Mouse (Mus musculus): Measurements from ENCODE around the gene Mdm2. TPM values are rescaled to one million over a fixed set of nuclear protein-coding genes. Genes with fewer than 3 reads are reported as not detected.

Mdm2 gene
- total and polyA plus RNA-seq, 3 experiments = 79.8 to 136 (median 112) TPM

DNA sequence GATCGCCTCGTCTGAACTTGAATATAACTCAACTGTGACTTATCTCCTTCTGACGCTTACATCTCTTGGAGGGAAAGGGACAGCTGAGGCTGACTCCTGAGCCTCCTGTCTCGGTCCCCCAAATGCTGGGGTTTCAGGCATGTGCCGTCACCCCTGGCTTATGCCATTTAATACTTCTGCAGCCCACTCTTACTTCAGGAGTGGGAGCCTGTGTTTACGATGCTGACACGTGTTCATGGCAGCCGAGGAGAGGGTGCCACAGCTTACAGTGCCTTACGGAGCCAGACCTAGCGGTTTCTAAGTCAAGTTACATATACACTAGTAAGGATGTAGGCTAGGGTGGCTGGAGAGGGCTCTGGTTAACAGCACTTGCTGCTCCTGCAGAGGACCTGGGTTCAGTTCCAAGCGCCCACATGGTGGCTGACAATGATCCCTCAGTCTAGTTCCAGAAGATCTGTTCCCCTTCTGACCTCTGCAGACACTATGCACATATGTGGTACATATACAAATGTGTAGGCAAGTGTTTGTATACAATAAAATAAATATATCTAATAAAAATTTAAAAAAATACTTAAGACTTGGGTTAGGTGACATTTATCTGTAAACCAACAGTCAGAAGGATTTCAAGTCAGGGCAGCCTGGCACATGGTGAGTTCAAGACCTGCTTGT is 45.4 kb upstream of the Mdm2 start:
- DNase-seq (ENCODE audit: extremely low read depth) = no peak
- Histone ChIP-seq H3K36me3 (replicated peaks in 1 of 2; ENCODE audit: control insufficient read depth in 1 of 2, insufficient read depth in 1 of 2, low read length in 1 of 2) (peaks cover 66 to 90% of the 10 kb centered on the region in 2 experiments), H3K9me3 (replicated peaks; ENCODE audit: low read length) (peaks cover 12% of the 10 kb centered on the region), H3K9ac (ENCODE audit: insufficient read depth, low read depth) (no peak overlapping the region), H3K79me2 (replicated peaks; ENCODE audit: control insufficient read depth, extremely low read depth, insufficient read depth, poor library complexity, severe bottlenecking) (no peaks in the 10 kb centered on the region), H3K27me3 (replicated peaks) (no peaks in the 10 kb centered on the region), H3K4me3 (replicated peaks in 1 of 3; ENCODE audit: low read depth in 2 of 3, low read length in 2 of 3, poor library complexity in 1 of 3) (no peak overlapping the region), H3K4me1 (ENCODE audit: control insufficient read depth in 1 of 2, insufficient read depth in 2 of 2) (no peaks in the 10 kb centered on the region), H3K27ac (ENCODE audit: insufficient read depth, low read depth) (no peak overlapping the region), H3K4me2 (ENCODE audit: insufficient read depth, low read depth, poor library complexity, severe bottlenecking) (no peak overlapping the region)
- TF ChIP-seq USF1 (IDR thresholded peaks at IDR 0.05; ENCODE audit: low read depth, low read length) = no peak
- no peak for TF ChIP-seq MAFK (IDR thresholded peaks at IDR 0.05; ENCODE audit: insufficient replicate concordance, low read length)
- TF ChIP-seq TBP (conservative IDR thresholded peaks at IDR 0.05; ENCODE audit: low read depth, low read length) = no peak
- no peak for TF ChIP-seq NELFE (IDR thresholded peaks at IDR 0.05; ENCODE audit: low read depth, low read length)
- no peak for TF ChIP-seq ZC3H11A (IDR thresholded peaks at IDR 0.05; ENCODE audit: low read depth, low read length)
- TF ChIP-seq CTCF (conservative IDR thresholded peaks at IDR 0.05 in 1 of 2, IDR thresholded peaks at IDR 0.05 in 1 of 2; ENCODE audit: low read depth in 2 of 2, low read length in 2 of 2) = no peak
- TF ChIP-seq ETS1 (conservative IDR thresholded peaks at IDR 0.05; ENCODE audit: low read depth, low read length) = no peak
- no peak for TF ChIP-seq KAT2A (IDR thresholded peaks at IDR 0.05; ENCODE audit: insufficient replicate concordance, low read length)
- TF ChIP-seq USF2 (conservative IDR thresholded peaks at IDR 0.05; ENCODE audit: low read depth, low read length) = no peak
- no peak for TF ChIP-seq TCF12 (IDR thresholded peaks at IDR 0.05; ENCODE audit: low read depth, low read length)
- TF ChIP-seq PAX5 (IDR thresholded peaks at IDR 0.05; ENCODE audit: low read length) = no peak
- TF ChIP-seq SIN3A (IDR thresholded peaks at IDR 0.05; ENCODE audit: low read length) = no peak
- no peak for TF ChIP-seq JUND (conservative IDR thresholded peaks at IDR 0.05; ENCODE audit: low read depth, low read length)
- no peak for TF ChIP-seq MXI1 (IDR thresholded peaks at IDR 0.05; ENCODE audit: low read depth, low read length)
- no peak for TF ChIP-seq POLR2AphosphoS2 (IDR thresholded peaks at IDR 0.05; ENCODE audit: low read depth, low read length)
- TF ChIP-seq ZNF384 (IDR thresholded peaks at IDR 0.05; ENCODE audit: low read depth, low read length) = no peak
- TF ChIP-seq JUN (IDR thresholded peaks at IDR 0.05; ENCODE audit: insufficient read depth, low read depth, low read length) = no peak
- TF ChIP-seq GABPA (IDR thresholded peaks at IDR 0.05; ENCODE audit: insufficient replicate concordance, low read depth, low read length) = no peak
- TF ChIP-seq MAX (IDR thresholded peaks at IDR 0.05; ENCODE audit: low read length) = no peak
- TF ChIP-seq CHD2 (IDR thresholded peaks at IDR 0.05; ENCODE audit: low read length) = no peak
- dilution Hi-C loops (cut with MboI; ENCODE audit: extremely low pct_ligation_motif_present, extremely low pct_unique_long_range_greater_than_20kb, low sequenced_read_pairs) = no loop called here
- in situ Hi-C loops (cut with MboI; ENCODE audit: low pct_ligation_motif_present, low pct_unique_long_range_greater_than_20kb, low sequenced_read_pairs) = no loop called here

DNA sequence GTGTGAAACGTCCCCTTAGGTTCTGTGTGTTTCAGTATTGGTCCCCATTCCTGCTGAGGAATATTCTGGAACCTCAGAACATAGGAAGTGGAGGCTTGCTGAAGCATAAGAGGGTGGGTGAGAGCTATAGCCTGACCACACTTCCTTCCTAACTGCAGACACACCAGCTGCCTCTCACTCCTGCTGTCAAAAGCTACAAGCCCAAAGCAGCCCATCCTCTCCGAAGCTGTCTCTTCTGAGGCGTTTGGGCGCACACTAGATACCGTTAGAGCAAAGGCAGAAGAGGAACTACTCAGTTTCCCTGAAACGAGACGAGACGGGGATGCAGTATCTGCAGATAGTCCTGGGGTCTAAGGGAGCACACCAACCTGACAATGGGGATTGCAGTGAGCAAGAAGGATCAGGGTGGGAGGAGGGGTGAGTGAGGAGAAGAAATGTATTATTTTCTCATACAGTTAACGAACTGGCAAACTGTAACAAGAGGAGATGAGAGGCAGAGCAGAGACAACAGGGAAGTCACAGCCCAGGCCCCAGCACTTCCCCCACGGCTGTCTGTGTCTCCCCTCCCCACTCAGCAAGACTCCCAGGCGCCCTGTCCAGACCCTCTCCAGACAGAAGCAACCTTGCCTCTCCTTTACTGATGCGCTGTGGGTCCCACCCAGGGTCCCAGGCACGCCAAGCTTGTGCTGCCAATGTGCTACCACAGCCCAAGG is 44.7 kb upstream of the Mdm2 start:
- Histone ChIP-seq H3K36me3 (replicated peaks in 1 of 2; ENCODE audit: control insufficient read depth in 1 of 2, insufficient read depth in 1 of 2, low read length in 1 of 2) (peaks cover 62 to 88% of the 10 kb centered on the region in 2 experiments), H3K79me2 (replicated peaks; ENCODE audit: control insufficient read depth, extremely low read depth, insufficient read depth, poor library complexity, severe bottlenecking) (no peaks in the 10 kb centered on the region), H3K4me1 (ENCODE audit: control insufficient read depth in 1 of 2, insufficient read depth in 2 of 2) (no peaks in the 10 kb centered on the region), H3K27ac (ENCODE audit: insufficient read depth, low read depth) (no peak overlapping the region), H3K4me2 (ENCODE audit: insufficient read depth, low read depth, poor library complexity, severe bottlenecking) (no peak overlapping the region), H3K9ac (ENCODE audit: insufficient read depth, low read depth) (no peak overlapping the region), H3K27me3 (replicated peaks) (no peaks in the 10 kb centered on the region), H3K4me3 (replicated peaks in 1 of 3; ENCODE audit: low read depth in 2 of 3, low read length in 2 of 3, poor library complexity in 1 of 3) (no peak overlapping the region), H3K9me3 (replicated peaks; ENCODE audit: low read length) (peaks cover 17% of the 10 kb centered on the region)
- TF ChIP-seq USF2 (conservative IDR thresholded peaks at IDR 0.05; ENCODE audit: low read depth, low read length) (no peak), SMC3 (IDR thresholded peaks at IDR 0.05; ENCODE audit: low read depth, low read length) (no peak), KAT2A (IDR thresholded peaks at IDR 0.05; ENCODE audit: insufficient replicate concordance, low read length) (no peak), UBTF (IDR thresholded peaks at IDR 0.05; ENCODE audit: low read depth, low read length) (no peak), GABPA (IDR thresholded peaks at IDR 0.05; ENCODE audit: insufficient replicate concordance, low read depth, low read length) (no peak), MAX (IDR thresholded peaks at IDR 0.05; ENCODE audit: low read length) (no peak), BHLHE40 (IDR thresholded peaks at IDR 0.05; ENCODE audit: low read depth, low read length) (no peak), PAX5 (IDR thresholded peaks at IDR 0.05; ENCODE audit: low read length) (no peak), TBP (conservative IDR thresholded peaks at IDR 0.05; ENCODE audit: low read depth, low read length) (no peak), NRF1 (IDR thresholded peaks at IDR 0.05; ENCODE audit: low read depth, low read length) (no peak), CHD2 (IDR thresholded peaks at IDR 0.05; ENCODE audit: low read length) (no peak)
- in situ Hi-C loops (cut with MboI; ENCODE audit: low pct_ligation_motif_present, low pct_unique_long_range_greater_than_20kb, low sequenced_read_pairs) = no loop called here
- dilution Hi-C loops (cut with MboI; ENCODE audit: extremely low pct_ligation_motif_present, extremely low pct_unique_long_range_greater_than_20kb, low sequenced_read_pairs) = no loop called here
- DNase-seq (ENCODE audit: extremely low read depth) = no peak
